Mouse (Mus musculus): ENCODE measurements around the gene Gm21616.
"Not testable (repeated sequence)": the region's sequence is repeated elsewhere in the genome, so short reads cannot be mapped to it uniquely, and the experiment has no call there.

Gm21616 gene

DNA sequence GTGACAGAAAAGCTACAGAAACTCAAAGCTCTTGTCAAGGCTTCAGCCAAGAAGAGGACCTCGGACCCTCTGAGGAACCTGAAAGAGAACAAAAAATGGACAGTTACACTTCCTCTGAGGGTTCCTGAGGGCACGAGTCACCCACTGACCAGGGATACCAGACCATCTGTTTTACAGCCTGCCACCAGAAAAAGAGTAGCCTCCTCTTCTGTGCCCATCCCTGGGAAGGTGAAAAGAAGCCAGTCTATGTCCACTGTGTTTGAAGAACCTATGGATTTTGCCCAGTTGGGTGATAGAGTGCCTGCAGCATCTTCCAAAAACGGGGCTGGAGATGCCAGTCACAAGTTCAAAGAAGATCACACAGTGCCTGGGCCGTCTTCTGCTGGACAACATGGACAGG is at the start of gene Gm21616:
Gene Gm21616, plus strand, starts transcription at position 301 of the 400 bp plus-strand sequence.
- not testable (repeated sequence) for DNase-seq (ENCODE audit: low spot score in 2 of 2)

All from frontal cortex, postnatal 10 days (tissue).